Mouse (Mus musculus) bone marrow macrophage, adult 2 months (primary cell): ENCODE data around the gene Slc8a3.

Source experiments
- CTCF ChIP-seq: IDR thresholded peaks from 2 replicates; pipeline ENCODE4 v1.5.1; 2012; ENCODE audit warnings: low read depth, mild to moderate bottlenecking, low read length, moderate library complexity
- POLR2A ChIP-seq: IDR thresholded peaks from 2 replicates; pipeline ENCODE4 v1.6.1; 2012; ENCODE audit warnings: mild to moderate bottlenecking, low read depth, low read length, borderline replicate concordance

DNA sequence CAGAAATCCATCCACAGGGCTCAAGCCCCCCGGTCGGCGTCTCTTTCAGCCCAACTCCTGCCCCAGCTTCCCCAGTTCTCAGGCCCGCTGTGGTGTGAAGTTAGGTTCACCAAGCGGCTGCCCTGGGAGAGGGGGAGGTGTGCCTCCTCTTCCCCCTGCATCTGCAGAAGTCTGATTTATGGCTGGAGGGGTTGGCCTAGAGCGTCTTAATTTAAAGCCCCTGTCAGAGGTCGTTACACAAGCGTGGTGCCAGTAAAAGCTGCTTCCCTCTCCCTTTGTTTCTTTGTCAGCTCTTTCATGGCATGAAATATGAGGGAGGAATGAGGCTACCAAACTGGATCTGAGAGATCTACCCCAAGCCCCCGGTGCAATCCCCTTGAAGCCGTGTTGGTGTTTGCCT lies 166.9 kb downstream of the Slc8a3 start:
- no peak for TF ChIP-seq POLR2A
- no peak for TF ChIP-seq CTCF
